Mouse (Mus musculus): Measurements from ENCODE around the gene Rassf6. TPM values are rescaled to one million over a fixed set of nuclear protein-coding genes. Genes with fewer than 3 reads are reported as not detected.
"Not testable (repeated sequence)": the region's sequence is repeated elsewhere in the genome, so short reads cannot be mapped to it uniquely, and the experiment has no call there.

The Rassf6 gene
- total and polyA plus RNA-seq, 2 experiments from 2014 or later: 2.0 to 2.5 TPM

DNA sequence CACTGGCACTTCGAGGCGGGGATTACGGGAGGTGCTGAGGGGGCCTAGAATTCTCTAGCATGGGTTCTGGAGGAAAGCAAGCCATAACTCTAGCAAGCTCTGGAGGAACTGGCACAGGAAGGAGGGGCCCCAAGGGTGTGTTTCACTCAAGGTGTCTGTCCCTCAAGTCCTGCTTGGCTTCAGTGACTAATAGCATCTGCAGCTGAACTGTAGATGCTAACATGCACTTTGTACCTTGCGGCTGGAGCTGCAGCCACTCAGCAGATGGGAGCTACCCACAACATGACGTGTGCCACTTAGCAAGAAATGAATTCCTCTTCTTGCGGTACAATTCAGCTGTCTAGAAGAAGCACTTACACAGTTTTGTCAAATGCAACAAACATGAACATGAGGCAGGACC is 18.7 kb downstream of the Rassf6 start:
- H3K36me3 ChIP-seq (ENCODE audit: insufficient read depth, low read length): no peaks in the 10 kb centered on the region
- DNase-seq (ENCODE audit: low spot score) (no peak), ATAC-seq (ENCODE audit: low FRiP score) (no peak)
- no peaks in the 10 kb centered on the region for H3K4me1 ChIP-seq (ENCODE audit: insufficient read depth, low read length)
- no peak for TF ChIP-seq CTCF (IDR thresholded peaks at IDR 0.05)
- no peak overlapping the region for H3K4me3 ChIP-seq (ENCODE audit: low read depth, low read length)
- H3K27me3 ChIP-seq (ENCODE audit: insufficient read depth, low read length): no peaks in the 10 kb centered on the region
- no peak overlapping the region for H3K4me2 ChIP-seq (ENCODE audit: low read depth, low read length, poor library complexity, severe bottlenecking)
- H3K9ac ChIP-seq (replicated peaks; ENCODE audit: low read length, poor library complexity, severe bottlenecking): no peak overlapping the region
- 96% methylated on average over 6 of the region's 6 CpGs for WGBS
- H3K9me3 ChIP-seq (ENCODE audit: low read length): no peaks in the 10 kb centered on the region
- H3K27ac ChIP-seq (ENCODE audit: low read depth, low read length): no peak overlapping the region

DNA sequence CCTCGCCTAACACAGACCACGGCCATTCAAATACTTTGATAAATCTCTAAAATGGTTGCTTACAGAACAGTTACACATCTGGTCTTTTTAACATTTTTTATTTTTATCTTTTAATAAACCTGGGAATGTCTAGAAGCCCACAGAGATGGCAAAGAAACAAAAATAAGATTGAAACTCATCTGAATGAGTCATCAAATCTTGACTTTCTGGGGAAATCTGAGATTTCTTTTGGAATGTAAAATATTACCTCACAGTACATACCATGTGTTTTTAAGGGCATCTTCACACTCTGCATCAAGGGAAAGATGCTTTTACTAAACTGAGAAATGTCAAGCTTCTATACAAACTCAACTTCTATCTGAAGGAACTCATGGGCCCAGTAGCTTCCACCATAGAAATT is 19.1 kb downstream of the Rassf6 start:
- no peak overlapping the region for H3K27ac ChIP-seq (ENCODE audit: low read depth, low read length)
- no peaks in the 10 kb centered on the region for H3K4me1 ChIP-seq (ENCODE audit: insufficient read depth, low read length)
- H3K4me2 ChIP-seq (ENCODE audit: low read depth, low read length, poor library complexity, severe bottlenecking): no peak overlapping the region
- no peaks in the 10 kb centered on the region for H3K27me3 ChIP-seq (ENCODE audit: insufficient read depth, low read length)
- no peak for DNase-seq (ENCODE audit: low spot score)
- ATAC-seq (ENCODE audit: low FRiP score): no peak
- no peak overlapping the region for H3K9ac ChIP-seq (replicated peaks; ENCODE audit: low read length, poor library complexity, severe bottlenecking)
- no peak for TF ChIP-seq CTCF (IDR thresholded peaks at IDR 0.05)
- H3K4me3 ChIP-seq (ENCODE audit: low read depth, low read length): no peak overlapping the region
- 98% methylated on average over 2 of the region's 2 CpGs for WGBS
- no peaks in the 10 kb centered on the region for H3K36me3 ChIP-seq (ENCODE audit: insufficient read depth, low read length)
- H3K9me3 ChIP-seq (ENCODE audit: low read length): no peaks in the 10 kb centered on the region

DNA sequence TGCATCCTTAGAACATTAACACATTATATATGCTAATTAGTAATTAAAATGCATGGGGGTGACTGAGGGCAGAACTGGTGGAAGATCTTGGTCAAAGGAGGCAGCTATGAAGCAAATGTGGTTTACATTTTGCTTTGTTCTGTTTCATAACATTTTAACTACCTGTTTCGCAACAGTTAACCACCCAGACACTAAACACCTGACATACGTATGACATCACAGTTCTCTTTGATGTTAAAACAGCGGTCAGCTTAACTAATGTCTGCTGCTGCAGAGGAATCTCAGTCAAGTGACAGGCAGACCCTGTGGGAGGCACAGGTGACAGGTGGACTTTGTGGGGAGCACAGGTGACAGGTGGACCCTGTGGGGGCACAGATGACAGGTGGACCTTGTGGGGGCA is 22.6 kb downstream of the Rassf6 start:
- no peaks in the 10 kb centered on the region for H3K27me3 ChIP-seq (ENCODE audit: insufficient read depth, low read length)
- ATAC-seq (ENCODE audit: low FRiP score) (no peak), DNase-seq (ENCODE audit: low spot score) (no peak)
- H3K27ac ChIP-seq (ENCODE audit: low read depth, low read length): no peak overlapping the region
- TF ChIP-seq CTCF (IDR thresholded peaks at IDR 0.05): no peak
- H3K9ac ChIP-seq (replicated peaks; ENCODE audit: low read length, poor library complexity, severe bottlenecking): no peak overlapping the region
- H3K4me1 ChIP-seq (ENCODE audit: insufficient read depth, low read length): no peaks in the 10 kb centered on the region
- 91% methylated on average over 3 of the region's 3 CpGs for WGBS
- H3K36me3 ChIP-seq (ENCODE audit: insufficient read depth, low read length): no peaks in the 10 kb centered on the region
- no peak overlapping the region for H3K4me2 ChIP-seq (ENCODE audit: low read depth, low read length, poor library complexity, severe bottlenecking)
- H3K4me3 ChIP-seq (ENCODE audit: low read depth, low read length): no peak overlapping the region
- no peaks in the 10 kb centered on the region for H3K9me3 ChIP-seq (ENCODE audit: low read length)

DNA sequence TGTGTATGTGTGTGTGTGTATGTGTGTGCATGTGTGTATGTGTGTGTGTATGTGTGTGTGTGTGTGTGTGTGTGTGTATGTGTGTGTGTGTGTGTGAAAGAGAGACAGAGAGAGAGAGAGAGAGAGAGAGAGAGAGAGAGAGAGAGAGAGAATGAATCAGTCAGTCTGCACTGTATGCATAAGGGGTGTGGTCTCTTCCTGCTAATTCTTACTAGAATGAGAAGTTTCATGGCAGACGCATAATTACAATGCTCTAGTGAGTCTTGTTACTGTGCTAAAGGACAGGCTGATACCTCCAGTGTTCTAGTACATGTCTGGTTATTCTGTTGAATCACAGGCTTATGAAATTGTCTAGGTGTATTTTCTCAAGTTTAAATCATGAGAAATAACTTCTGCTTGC is 27.7 kb downstream of the Rassf6 start:
- H3K4me1 ChIP-seq (ENCODE audit: insufficient read depth, low read length); H3K9me3 ChIP-seq (ENCODE audit: low read length); ATAC-seq (ENCODE audit: low FRiP score); H3K4me2 ChIP-seq (ENCODE audit: low read depth, low read length, poor library complexity, severe bottlenecking); H3K27ac ChIP-seq (ENCODE audit: low read depth, low read length); DNase-seq (ENCODE audit: low spot score); H3K4me3 ChIP-seq (ENCODE audit: low read depth, low read length); H3K9ac ChIP-seq (replicated peaks; ENCODE audit: low read length, poor library complexity, severe bottlenecking); H3K27me3 ChIP-seq (ENCODE audit: insufficient read depth, low read length); H3K36me3 ChIP-seq (ENCODE audit: insufficient read depth, low read length): not testable (repeated sequence)
- WGBS: 83% methylated on average over 1 of the region's 1 CpGs

DNA sequence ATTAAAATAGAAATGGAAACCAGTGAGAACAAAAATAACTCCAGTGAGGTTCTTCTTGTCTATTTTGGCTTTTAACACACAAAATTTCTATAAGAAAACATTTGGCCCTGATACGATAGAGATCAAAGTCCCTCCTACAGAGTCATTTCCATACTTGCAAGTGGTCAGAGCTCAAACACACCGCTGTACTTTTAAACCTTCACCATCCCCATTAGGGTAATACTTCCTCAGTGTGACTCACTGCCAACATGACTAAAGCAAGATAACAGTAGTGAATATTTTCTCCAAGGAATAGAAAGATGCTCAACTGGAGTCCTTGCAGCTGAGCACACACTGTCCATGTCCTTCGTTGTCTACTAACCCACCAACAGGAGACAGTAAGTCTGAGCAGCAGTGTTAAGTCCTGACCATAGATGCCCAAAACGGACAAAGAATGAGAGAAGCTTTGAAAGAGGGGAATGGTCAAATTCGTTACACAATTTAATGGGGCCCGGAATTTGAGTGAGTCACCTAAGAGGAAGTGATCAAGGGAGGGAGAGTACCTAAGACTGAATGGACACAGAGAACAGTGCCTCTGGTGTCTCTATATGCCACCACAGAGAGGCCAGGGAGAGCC is 28.4 kb downstream of the Rassf6 start:
- H3K9ac ChIP-seq (replicated peaks; ENCODE audit: low read length, poor library complexity, severe bottlenecking): no peak overlapping the region
- H3K4me2 ChIP-seq (ENCODE audit: low read depth, low read length, poor library complexity, severe bottlenecking): no peak overlapping the region
- H3K27ac ChIP-seq (ENCODE audit: low read depth, low read length): no peak overlapping the region
- no peaks in the 10 kb centered on the region for H3K27me3 ChIP-seq (ENCODE audit: insufficient read depth, low read length)
- H3K36me3 ChIP-seq (ENCODE audit: insufficient read depth, low read length): no peaks in the 10 kb centered on the region
- H3K4me1 ChIP-seq (ENCODE audit: insufficient read depth, low read length): no peaks in the 10 kb centered on the region
- 84% methylated on average over 6 of the region's 6 CpGs for WGBS
- DNase-seq (ENCODE audit: low spot score): no peak
- H3K4me3 ChIP-seq (ENCODE audit: low read depth, low read length): no peak overlapping the region
- ATAC-seq (ENCODE audit: low FRiP score): no peak
- TF ChIP-seq CTCF (IDR thresholded peaks at IDR 0.05): no peak
- H3K9me3 ChIP-seq (ENCODE audit: low read length): no peaks in the 10 kb centered on the region

DNA sequence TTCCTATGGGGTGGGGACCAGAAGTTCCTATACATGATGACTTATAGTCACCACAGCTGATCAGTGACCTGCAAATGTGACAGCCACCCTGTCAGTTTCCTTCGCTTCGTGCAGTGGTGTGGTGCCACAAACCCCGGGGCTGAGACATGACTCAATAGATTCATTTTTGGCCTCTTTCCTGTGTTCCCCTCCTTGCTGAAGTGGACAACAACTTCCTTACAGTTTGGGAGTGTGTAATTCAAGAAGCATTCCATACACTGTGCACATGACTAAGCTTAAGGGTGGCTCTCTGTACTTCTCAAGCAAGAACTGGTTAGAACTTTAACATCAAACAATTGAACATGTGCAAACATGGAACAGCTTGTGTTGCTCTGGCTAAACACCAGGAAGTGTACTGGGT is 29.1 kb downstream of the Rassf6 start:
- ATAC-seq (ENCODE audit: low FRiP score) (no peak), DNase-seq (ENCODE audit: low spot score) (no peak)
- no peak overlapping the region for H3K4me3 ChIP-seq (ENCODE audit: low read depth, low read length)
- no peak overlapping the region for H3K9ac ChIP-seq (replicated peaks; ENCODE audit: low read length, poor library complexity, severe bottlenecking)
- no peaks in the 10 kb centered on the region for H3K36me3 ChIP-seq (ENCODE audit: insufficient read depth, low read length)
- no peak overlapping the region for H3K4me2 ChIP-seq (ENCODE audit: low read depth, low read length, poor library complexity, severe bottlenecking)
- H3K9me3 ChIP-seq (ENCODE audit: low read length): no peaks in the 10 kb centered on the region
- no peak for TF ChIP-seq CTCF (IDR thresholded peaks at IDR 0.05)
- 93% methylated on average over 3 of the region's 3 CpGs for WGBS
- no peak overlapping the region for H3K27ac ChIP-seq (ENCODE audit: low read depth, low read length)
- no peaks in the 10 kb centered on the region for H3K4me1 ChIP-seq (ENCODE audit: insufficient read depth, low read length)
- H3K27me3 ChIP-seq (ENCODE audit: insufficient read depth, low read length): no peaks in the 10 kb centered on the region

Data from midbrain, postnatal 0 days (tissue).